Mouse (Mus musculus) brain, adult 2 months (tissue): ENCODE measurements around the gene Fndc3b.

Source experiments
- DNase-seq: peaks from one replicate; pipeline ENCODE4 v3.0.0; 2011; ENCODE audit warnings: low read depth, low spot score

Fndc3b gene

DNA sequence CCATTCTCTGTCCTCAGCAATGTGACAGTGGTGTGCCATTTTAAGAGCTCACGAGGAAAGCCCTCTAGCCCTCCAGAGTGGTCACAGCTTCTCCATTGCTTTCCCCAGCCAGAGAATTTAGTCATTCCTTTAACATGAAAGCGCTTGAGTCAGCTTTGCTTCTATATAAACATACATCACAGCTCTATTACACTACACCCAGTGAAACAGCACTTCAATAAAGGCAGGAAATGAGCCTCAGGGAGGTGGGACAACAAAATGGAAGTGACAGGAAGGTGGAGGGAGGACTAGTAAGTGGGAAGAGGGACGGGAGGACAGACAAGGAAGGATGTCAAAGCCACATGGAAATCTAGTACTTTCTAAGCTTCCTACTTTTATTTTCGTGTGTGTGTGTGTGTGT, 88.7 kb downstream of the Fndc3b start:
- DNase-seq = no peak

GRCm38 (mm10) chr3:27621176-27621575, 89.9 kb downstream of the Fndc3b start:
- no peak for DNase-seq

GRCm38 (mm10) chr3:27617733-27618132, 93.4 kb downstream of the Fndc3b start:
- DNase-seq = no peak

DNA sequence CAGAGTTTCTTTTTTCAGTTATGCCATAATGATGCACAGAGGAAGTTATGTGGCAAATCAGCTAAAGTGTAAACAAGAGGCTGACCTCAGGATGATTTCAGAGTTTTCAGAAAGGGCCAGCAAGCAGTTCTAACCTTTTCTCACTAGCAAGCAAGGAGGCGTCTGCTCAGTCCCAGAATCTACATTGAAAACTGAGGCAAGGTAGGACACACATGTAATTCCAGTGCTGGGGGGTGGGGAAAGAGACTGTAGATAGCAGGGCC, 93.9 kb downstream of the Fndc3b start:
- DNase-seq = no peak

GRCm38 (mm10) chr3:27616421-27617236, 94.5 kb downstream of the Fndc3b start:
- DNase-seq = peak; percentile 95

- peak; percentile 50 for DNase-seq
Observed at GRCm38 (mm10) chr3:27615479-27615878, 95.6 kb downstream of the Fndc3b start.

- no peak for DNase-seq
Observed at GRCm38 (mm10) chr3:27613828-27614227, 97.3 kb downstream of the Fndc3b start.

- no peak for DNase-seq
Observed at GRCm38 (mm10) chr3:27613011-27613410, 98.1 kb downstream of the Fndc3b start.

DNA sequence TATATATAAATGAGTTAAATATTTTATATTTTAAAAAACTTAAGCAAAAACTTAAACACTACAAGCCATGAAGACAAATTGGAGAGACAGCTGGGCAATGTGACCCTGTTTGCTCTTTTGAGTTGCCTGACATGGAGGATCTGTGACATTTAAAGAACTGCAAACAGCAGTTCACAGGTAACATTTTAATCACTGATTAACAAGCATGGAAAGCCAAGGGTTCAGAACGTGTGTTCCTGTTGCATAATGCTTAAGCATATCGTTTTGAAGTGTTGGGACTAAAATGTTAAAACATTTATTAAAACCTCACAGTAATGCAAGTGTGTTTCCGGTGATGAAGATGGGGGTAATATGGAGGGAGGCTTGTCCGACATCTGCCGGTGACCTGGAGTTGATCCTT, 99.1 kb downstream of the Fndc3b start:
- DNase-seq = no peak

DNA sequence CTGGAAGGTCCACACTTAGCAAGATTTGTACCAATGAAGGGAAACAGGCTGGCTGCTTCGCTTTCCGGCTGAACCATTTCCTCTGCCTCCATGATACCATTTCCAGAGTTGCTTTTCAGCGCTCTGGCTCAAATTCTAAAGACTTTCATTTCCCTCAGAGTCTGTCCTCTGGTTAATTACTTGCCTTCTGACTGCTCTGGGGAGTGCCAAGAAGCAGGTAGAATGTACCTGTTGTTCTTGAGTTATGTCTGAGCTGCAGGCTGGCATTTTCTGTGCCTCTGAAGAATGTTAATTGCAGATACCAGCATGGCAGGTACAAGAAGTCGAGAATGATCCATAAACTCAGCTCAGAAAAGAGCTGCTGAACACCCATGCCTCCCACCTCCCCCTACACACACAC, 100.6 kb downstream of the Fndc3b start:
- DNase-seq = no peak

GRCm38 (mm10) chr3:27610089-27610488, 101.0 kb downstream of the Fndc3b start:
- DNase-seq = no peak

- no peak for DNase-seq
Observed at GRCm38 (mm10) chr3:27607796-27608151, 103.3 kb downstream of the Fndc3b start.

- peak; percentile 69 for DNase-seq
Observed at GRCm38 (mm10) chr3:27607081-27607795, 103.9 kb downstream of the Fndc3b start.

GRCm38 (mm10) chr3:27606626-27607025, 104.5 kb downstream of the Fndc3b start:
- DNase-seq = no peak

DNA sequence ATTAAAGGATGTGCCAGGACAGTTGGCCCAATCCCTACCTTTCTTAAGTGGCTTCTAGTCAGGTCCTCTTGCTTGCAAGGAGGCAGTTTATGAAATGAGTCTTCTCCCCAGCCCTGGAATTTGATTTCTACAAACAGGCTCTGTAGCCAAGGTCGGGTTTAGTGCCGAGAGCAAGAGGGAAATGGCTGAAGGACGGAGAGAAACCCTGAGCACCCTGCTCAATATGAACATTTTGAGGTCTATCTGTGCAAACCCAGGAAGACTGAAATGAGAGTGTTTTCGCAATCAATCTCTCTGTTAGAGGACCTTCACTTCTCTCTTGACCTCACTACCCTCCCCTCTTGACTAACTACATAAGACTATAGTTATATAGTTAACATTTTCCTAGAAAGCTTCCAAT, 105.5 kb downstream of the Fndc3b start:
- no peak for DNase-seq

DNA sequence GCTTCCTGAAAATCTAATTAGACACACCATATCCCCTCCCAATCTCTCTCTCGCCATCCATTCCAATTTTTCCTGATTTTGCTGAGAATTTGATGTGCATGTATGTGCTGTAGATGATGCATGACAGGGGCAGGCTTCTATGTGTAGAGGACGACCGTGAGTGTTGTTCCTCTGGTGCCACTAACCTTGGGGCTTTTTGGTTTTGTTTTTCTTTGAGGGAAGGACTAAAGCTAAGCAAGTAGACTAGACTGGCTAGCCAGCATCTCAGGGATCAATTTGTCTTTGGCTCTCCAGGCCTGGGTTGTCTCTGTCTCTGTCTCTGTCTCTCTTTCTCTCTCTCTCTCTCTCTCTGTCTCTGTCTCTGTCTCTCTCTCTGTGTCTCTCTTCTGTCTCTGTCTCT, 106.0 kb downstream of the Fndc3b start:
- DNase-seq = no peak

DNA sequence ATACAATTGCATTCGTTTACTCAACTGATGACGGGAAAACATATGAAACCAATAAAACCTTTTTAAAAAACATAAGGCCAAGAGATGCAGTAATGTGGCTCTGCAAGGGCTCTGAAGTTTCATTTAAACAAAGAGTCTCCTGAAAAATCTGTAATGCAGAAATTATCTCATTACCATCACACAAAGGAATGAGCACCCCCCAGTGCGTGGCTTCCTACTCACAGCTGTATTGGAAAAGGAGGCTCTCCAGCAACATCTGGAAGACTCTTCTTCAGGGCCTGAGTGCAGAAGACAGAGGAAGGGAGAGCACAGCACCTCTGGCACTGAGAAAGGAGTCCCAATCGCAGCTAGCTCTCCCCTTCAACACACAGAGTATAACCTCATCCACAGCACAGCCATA, 106.5 kb downstream of the Fndc3b start:
- DNase-seq = no peak

- DNase-seq = no peak
Observed at GRCm38 (mm10) chr3:27603905-27604620, 107.0 kb downstream of the Fndc3b start.

DNA sequence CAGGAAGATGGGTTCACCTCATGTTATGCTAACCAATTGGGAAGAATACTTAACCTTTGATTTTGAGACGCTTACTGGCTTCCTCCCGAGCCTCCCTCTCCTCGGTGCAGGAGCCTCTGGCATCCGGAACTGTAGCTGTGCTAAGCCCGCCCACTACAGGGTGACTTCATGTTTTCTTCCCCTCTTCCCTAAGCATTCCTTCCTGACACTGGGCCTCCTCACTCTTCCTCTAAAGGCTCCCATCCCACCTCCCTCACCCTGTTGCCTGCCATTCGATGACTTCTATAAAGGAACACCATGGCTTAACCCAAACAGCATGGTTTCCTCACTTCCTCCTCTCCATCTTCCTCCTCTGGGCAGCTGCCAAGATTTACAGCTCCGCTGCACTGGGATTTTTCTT, 110.5 kb downstream of the Fndc3b start:
- no peak for DNase-seq

GRCm38 (mm10) chr3:27600197-27600596, 110.9 kb downstream of the Fndc3b start:
- no peak for DNase-seq

GRCm38 (mm10) chr3:27598437-27599382, 112.4 kb downstream of the Fndc3b start:
- DNase-seq = peak; percentile 39
